Mouse (Mus musculus): ENCODE results near the gene Zfp184.
"Not testable (repeated sequence)": the region's sequence is repeated elsewhere in the genome, so short reads cannot be mapped to it uniquely, and the experiment has no call there.

The Zfp184 gene

DNA sequence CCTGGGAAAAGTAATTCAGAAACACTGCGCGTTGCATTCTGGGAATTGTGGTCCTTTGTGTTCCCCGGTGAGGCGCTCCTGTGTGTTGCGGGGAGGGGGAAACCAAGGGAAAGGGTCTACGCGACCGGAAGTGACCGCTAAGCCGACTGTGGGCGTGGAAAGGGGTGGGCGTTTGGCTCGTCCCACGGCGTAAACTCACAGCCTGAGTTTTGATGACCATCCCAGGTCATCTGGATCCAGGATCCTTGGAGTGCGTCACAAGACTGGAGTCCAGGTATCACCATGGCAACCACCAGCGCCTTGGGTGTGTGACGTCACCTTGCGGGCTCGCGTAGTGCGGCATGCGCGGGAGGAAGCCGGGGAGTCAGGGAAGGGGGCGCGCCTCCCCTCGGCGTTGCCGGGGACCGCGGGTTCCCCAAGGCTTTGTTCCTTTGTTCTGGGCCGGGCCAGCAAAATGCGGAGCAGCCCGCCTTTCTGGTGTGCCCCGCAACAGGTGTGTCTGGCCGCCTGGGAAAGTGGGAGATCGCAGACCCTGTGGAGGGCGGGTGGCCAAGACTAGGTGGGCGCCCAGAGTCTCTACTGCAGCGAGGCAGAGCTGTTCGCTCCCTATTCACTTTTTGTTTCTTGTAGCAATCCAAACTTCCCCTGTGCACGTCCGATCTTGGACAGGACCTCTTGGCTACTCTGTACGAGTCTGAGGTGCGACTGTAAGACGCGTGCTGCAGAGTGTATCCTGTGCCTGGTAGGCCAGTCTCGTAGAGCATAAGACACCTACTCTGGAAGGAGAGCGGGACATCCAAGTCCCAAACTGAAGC lies at the start of gene Zfp184:
TSS of gene Zfp184 (plus strand) at position 169 of the 815 bp plus-strand sequence.
- DNase-seq (ENCODE audit: low read depth, low spot score), result peak; percentile 99

DNA sequence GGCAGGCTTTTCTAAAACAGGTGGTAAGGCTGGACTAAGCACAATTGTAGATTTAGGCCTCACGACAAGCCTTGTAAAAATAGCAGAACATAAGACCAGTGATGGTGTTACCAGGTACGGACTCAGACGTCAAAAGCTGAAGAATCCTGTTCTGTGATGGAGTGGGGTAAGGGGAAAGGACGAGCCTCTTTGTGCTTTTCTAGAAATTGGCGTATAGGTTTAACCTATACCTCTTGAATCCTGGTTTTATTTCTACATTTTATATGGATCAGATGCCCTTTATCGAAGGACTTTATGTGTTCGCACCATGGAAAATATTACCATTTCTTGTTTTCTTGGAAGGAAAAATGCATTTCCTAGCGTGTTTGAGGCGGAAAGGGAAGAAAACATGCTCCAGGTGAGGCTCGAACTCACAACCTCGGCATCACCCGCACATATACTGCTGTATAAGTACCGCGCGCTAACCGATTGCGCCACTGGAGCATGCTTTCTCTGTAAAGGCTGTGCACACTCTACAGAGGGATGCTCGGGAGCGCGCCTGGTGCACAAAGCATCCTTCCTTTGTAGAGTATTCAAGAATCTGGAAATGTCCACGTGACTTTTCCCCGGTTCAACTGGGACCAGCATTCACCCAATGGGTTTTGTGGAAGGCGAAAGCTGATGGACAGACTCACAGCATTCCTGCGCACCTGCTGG lies 48.2 kb upstream of the Zfp184 start:
- peak; percentile 98 for DNase-seq (ENCODE audit: low read depth, low spot score)

DNA sequence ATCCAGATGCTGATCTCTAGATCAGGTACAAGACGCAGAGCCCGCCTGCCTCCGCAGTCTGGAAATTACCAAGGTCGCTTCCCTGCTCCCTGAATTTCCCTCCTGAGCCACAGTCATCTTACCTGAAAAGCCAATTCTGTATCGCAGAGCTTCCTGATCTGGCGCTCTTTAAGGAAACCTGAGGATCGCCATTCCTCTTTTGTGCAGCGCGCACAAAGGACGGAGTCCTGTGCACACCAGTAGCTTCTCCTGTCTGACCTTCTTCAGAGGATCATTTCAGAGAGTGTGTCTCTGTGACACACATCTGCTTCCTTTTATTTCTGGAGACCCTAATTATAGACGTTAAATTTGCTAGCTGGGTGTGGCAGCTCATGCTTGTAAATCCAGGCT lies 47.7 kb upstream of the Zfp184 start:
- no peak for DNase-seq (ENCODE audit: low read depth, low spot score)

DNA sequence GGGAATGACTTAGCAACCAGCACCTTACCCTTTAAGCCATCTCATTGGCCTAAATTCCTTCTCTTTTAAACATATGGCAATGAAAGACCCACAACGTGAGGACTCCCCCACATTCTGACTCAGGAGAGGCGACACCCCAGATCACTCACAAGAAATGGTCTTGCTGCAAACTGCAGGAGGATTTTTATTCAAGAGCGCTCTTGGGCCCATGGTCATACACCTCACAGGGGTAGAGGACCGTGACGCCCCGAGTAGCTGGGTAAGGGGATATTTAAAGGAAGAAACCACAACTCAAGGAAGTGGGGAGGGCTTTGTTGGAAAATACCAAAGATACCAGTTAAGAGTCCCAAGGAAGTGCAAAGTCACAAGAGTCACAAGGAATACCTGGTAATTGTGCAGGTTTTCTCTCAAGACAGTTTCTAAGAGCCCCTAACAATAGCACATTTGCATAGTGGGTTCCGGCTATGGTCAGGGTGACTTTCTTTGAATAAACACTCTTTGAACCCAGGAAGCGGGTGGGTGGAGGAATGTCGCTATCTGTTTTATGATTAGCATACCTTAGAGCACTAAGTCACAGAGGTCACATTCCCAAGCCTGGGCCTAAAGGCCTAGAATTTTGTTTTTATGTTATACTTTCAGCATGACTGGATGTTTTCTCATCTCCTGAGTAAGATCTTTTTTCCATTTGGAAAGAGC lies 43.9 kb upstream of the Zfp184 start:
- peak; percentile 66 for DNase-seq (ENCODE audit: low read depth, low spot score)

DNA sequence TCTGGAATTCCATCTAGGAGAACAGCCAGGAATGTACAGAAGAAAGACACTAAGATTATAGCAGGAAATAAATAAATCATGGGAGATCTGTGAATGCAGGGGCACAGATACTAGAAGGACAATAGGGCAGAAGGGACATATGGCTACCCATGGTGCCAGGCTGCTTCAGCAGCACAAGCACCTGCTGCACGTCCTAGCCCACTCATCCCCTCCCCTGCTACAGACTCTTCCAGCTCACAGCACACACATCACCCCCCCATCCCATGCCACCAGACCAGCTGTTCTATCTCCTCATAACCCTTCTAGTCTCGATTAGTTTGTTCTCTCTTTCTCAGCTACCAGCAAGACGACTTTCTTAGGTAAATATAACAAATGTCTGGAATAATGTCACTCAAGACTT lies 41.4 kb upstream of the Zfp184 start:
- DNase-seq (ENCODE audit: low read depth, low spot score), result no peak

DNA sequence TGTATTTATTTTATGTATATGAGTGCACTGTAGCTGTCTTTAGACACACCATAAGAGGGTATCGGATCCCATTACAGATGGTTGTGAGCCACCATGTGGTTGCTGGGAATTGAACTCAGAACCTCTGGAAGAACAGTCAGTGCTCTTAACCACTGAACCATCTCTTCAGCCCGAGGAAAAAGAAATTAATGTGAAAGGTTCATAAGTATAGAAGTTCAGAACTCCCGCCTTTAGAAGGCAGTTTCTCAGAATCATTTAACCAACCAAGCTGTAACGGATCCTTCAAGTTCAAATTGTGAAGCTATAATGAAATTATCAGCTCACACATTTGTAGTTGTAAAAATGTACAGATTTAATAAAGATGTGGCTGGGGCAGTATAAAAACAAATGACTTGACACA lies 40.8 kb upstream of the Zfp184 start:
- not testable (repeated sequence) for DNase-seq (ENCODE audit: low read depth, low spot score)

DNA sequence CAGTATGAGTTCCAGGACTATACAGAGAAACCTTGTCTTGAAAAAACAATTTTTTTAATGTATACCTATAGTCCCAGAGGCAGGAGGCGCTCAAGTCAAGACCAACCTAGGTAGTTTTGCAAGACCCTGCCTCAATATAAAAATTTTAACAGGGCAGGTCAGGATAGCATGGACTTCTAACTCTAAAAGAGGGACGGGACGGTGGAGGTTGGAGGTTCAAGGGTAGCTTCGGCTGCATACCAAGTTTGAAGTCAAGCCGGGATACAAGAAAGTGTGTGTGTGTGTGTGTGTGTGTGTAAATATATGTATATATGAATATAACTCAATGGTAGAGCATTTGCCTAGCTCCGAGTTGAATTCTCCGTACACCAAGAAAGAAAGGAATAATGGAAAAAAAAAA lies 38.6 kb upstream of the Zfp184 start:
- peak; percentile 68 for DNase-seq (ENCODE audit: low read depth, low spot score)

DNA sequence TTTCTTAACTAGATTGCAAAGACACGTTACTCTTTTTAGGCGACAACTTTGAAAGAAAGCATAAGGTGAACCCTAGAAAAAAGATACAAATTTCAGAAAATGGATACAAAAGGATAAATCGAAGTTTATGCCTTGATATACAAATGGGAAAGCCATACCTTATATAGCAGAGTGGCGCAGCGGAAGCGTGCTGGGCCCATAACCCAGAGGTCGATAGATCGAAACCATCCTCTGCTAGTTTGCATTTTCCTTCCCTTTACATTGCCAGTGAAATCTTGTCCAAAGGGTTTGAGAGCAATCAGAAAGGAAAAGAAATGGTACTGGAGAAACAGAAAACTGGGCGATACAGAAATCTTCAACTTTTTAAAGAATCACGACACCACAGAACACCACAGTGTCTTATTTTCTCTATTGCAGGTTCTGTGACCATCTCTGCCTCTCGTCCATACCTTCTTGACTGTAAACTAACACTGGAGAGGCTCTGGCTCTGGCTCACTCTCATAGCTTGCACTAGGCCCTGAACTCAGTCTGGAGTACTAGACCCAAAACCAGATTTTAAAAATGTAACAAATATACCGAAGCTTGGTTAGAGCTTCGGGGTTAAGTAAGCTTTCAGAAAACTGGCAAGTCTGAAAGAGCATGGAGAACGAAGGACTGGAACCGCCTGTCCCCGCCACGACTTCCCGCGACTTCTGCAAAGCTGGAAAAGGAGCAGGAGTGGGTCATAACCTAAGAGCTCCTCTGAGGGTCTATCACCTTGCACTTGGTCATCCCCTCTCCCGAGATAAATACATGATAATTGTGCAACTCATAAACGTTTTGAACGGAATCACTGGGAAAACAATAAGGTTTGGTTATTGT lies 37.7 kb upstream of the Zfp184 start:
- peak; percentile 84 for DNase-seq (ENCODE audit: low read depth, low spot score)

DNA sequence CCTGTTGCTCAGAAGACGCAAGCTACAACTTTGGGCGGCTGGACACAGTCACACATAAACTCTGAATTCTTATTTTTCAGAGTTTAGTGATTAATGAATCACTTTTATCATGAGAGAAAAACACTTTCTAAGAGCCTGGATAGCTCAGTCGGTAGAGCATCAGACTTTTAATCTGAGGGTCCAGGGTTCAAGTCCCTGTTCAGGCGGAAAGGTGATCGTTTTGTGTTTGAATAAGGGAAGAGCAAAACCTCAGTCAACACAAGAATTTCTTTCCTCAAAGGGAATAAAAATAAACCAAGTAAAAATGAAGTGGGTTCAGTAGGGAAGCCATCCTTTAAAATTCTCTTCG lies 37.1 kb upstream of the Zfp184 start:
- peak; percentile 76 for DNase-seq (ENCODE audit: low read depth, low spot score)

DNA sequence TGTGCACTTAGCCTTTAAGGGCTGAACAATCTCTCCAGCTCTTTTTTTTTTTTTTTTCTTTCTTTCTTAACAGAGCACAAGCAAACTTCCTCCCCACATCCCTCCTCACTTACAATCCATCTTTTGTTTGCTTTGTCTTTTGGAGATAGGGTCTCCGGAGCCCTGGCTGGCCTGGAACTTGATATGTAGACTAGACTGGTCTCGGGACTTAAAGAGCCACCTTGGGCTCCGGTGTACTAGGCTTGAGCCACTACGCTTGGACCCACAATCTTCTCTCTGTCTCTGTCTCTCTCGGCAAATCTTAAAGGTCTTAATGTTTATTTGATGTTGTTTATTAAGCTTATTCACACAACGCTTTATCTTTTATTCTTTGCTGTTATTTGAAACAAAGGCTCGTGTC lies 34.2 kb upstream of the Zfp184 start:
- DNase-seq (ENCODE audit: low read depth, low spot score), result peak; percentile 73

DNA sequence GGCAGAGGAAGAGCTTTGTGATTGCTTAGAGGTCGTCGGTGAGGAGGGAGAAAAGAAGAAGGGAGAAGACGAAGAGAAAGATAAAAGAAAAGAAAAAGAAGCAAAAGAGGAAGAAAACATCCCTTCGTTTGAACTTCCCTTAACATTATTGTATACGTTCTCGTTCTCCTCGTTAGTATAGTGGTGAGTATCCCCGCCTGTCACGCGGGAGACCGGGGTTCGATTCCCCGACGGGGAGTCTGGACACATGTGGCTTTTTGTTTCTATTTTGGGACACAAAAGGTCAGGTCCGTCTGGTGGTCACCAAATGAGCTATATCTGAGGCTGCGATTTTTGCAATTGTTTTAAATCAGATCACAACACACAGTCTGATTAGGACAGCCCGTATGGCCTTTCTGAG lies 33.7 kb upstream of the Zfp184 start:
- peak; percentile 82 for DNase-seq (ENCODE audit: low read depth, low spot score)

DNA sequence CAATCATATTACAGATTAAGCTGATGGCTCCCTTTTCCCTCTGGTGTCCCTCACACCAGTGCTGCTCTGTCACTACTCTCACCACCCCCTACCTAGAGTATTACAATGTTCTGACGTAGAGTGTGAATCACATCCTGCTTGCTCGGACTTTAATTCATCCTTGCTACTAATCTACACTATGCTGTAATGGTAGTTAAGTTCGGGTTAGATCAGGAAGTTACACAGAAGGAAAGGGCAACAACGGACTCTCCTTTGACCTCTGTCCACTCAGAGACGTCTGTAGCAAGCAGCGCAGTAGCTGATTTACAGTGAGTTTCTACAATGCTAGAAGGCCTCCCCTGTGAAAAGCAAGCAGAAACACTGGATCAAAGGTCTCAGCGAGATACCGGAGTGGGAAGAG lies 31.0 kb upstream of the Zfp184 start:
- DNase-seq (ENCODE audit: low read depth, low spot score), result no peak

DNA sequence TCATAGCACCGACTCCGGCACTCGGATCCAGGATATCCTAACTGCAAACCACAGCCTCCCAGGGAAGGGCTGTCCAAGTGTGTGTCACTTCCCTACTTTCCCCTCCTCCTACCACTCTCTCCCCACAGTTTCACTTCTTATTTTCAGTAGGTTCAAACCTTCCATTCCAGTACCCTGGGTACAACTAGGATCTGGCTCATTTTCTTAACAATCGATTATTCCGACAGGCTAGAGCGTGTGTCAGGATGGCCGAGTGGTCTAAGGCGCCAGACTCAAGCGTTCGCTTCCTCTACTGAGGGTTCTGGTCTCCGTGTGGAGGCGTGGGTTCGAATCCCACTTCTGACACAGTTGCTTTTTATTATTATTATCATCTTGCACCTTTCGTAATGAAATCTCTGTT lies 30.3 kb upstream of the Zfp184 start:
- DNase-seq (ENCODE audit: low read depth, low spot score), result peak; percentile 94

DNA sequence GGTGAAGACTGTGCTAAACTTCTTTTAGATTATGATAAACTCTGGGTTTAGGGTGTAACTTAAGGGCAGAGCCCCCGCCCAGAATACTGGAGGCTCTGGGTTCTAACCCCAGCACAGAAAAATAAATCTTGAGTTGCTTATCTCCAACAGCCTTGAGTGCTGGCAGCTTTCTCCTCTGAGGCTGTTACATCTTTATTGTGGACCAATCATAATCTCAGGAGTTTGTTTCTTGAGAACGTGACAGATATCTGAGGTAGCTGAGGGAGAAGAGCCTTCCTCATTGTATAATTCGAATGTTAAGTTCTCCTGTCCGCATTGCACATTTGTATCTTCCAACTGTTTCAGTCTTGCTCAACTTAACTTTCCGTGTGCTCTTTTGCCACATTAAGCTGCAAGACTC lies 29.4 kb upstream of the Zfp184 start:
- no peak for DNase-seq (ENCODE audit: low read depth, low spot score)

DNA sequence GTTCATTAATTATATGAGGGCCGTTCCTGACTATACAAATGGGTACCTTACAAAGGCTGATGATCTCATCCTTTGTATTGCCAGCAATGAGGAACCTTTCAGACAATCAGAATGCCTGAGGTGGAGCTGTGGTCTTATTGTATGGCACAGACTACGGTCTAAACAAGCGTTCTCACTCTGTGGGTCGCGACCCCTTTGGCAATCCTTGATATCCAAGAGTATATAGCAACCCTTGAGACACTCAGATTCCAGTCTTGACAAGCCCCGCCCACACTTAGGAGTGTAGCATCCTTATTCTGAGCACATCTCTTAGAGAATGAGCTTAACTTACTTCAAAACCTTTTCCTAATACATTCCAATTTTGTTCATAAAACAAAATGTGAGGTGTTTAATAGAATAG lies 28.8 kb upstream of the Zfp184 start:
- no peak for DNase-seq (ENCODE audit: low read depth, low spot score)

DNA sequence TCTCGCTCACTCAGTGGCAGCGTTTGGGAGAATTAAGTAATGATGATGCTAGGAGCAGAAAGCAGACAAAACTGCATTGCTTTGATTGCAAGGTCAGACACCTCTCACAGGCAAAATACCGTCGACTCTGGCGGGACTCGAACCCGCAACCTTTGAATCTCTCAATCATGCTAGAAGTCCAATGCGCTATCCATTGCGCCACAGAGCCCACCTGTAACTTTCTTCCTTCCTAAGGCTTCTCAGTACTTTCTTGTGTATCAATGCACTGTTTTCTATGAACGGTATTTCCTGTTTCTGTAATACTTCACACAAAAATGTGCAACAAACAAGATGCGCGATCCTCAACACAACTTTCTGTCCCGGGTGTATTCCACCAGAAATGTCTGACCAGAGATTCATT lies 27.9 kb upstream of the Zfp184 start:
- peak; percentile 95 for DNase-seq (ENCODE audit: low read depth, low spot score)

DNA sequence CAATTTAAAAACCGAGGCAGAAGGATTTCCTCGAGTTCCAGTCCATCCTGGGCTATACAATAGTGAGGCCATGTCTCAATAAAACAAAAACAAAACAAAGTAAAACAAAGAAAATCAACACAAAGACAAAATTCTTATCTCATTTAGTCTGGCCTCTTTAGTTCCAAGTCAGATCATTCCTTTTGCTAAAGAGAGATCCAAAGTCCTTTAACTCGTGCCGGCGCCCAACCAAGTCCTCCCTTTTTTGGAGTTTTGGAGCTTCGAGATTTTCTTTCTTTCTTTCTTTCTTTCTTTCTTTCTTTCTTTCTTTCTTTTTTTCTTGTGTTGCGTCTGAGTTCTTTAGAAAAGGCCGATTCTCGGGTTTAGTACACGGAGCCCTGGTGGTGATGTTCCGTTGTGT lies 27.4 kb upstream of the Zfp184 start:
- DNase-seq (ENCODE audit: low read depth, low spot score), result no peak

DNA sequence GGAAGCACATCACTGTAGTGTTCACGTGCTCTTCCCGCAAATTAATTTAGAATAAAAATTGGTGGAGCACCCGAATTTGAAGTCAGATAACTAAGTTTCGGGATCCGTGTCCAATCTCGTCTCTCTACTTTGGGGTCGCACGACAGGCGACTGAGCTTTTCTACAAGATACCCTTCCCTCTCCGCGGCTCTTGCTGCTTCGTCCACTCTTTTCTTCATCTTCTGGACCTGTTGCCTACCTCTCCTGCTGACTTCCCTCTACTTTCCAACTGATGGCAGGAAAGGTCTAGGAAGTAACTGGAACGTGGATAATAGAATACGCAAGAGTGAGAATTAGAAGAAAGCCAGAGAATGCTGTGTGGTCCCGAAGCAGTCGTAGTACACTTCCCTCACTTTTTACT lies 26.9 kb upstream of the Zfp184 start:
- DNase-seq (ENCODE audit: low read depth, low spot score), result no peak

DNA sequence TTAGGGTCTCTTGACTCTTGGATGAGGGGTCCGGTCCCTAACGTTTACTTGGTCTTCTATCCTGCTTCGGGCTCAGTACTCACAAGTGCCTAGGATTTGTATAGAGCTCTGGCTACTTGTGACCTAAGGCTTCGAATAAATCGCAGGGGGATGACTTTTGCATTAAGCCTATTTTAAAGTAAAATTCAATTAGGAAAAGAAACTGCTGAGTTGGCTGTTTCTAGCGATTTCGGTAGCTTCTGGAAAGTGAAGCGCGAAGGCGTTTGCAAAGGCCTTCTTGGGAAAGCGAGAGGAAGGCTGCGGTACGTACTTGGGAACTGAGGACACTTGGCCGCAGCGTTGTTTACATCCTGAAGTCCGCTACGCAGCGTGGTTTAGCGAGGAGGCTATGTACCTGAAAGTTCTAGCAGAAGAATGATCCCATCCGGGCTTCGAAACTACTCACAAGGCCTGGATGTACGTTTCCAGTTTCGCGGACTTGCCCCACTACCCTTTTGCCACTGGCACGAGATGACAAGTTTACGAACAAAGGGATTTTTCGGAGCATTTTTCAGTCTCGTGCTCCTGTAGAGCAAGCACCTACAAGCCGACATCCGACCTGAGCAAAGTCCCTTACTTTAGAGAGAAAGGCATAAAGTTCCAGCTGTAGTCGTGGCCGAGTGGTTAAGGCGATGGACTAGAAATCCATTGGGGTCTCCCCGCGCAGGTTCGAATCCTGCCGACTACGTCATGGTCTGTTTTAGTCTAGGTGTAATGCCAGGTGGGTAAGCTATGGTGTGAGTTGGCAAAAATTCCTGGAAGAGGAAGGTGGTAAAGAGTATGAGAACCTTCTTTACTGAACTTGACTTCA lies 26.1 kb upstream of the Zfp184 start:
- DNase-seq (ENCODE audit: low read depth, low spot score), result peak; percentile 97

DNA sequence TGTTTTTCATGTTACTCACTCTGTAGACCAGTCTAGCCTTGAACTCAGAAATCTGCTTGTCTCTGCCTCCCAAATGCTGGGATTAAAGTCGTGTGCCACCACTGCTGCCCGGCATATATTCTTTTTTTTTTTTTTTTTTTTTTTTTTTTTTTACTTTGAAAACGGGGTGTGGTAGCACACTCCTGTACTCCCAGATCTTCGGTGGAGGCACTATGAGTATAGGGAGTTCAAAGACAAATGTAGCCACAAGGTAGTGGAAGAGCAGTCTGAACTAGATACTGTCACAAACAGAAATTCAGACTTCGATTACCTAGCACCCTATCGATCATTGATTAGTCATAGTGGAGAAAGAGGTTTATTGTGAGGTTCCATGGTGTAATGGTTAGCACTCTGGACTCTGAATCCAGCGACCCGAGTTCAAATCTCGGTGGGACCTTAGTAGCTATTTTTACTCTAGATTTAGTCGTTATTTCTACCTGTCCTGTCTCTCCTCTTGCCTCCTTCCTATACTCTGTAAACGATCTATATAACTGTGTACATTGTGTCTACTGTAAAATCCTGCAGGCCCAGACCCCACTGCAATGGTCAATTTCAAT lies 25.0 kb upstream of the Zfp184 start:
- DNase-seq (ENCODE audit: low read depth, low spot score), result peak; percentile 84
